8 mouse cellular contexts compared by ENCODE assay signal in the genomic region with DNA sequence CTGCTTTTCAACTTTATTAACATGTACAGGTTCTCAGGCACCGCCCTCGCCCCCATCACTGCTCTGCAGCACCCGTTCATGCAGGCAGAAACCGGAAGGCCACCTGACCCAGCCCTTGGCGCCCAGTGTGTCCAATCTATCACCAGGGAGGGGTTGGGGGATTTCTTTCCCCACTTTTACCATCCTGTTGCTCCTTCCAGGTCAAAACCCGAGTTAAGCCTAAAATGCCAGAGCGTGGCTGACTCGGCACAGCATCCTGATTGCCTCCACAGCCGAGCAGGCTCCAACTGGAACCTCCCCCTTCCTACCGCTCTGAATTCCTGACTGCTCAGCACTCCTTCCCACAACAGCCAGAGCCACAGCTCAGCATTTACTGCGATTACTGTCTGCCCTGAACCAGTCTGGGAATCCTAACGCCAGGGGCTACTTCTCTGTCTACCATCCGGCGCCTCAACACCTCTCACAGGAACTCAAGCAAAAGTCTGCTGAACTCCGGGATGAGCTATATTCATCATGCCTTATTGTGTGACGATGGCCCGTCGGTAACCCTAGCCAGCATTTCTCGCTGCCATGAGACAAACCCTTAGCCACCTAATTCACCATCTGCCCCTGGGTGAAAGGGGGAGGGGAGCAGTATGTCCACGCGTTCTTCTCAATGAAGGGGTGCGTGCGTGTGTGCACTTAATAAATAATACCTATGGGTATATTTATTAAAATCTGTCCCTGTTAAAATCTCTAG. TPM values are rescaled to one million over a fixed set of nuclear protein-coding genes. Genes with fewer than 3 reads are reported as not detected.
DNase-seq lines count a peak whose midpoint lies in the region; ATAC-seq and TF ChIP-seq lines count a peak whose summit lies in the region.

No protein-coding gene starts in this region.

- DNase-seq in gastrocnemius, adult 18-20 months (ENCODE audit: low spot score), result peak; percentile 24
- DNase-seq in gastrocnemius, postnatal 36 days, result no peak
- DNase-seq in Patski (ENCODE audit: low read depth, low spot score), result peak; percentile 46
- peak; percentile 43 to 50 for DNase-seq in heart, postnatal 14 days
- peak; percentile 66 to 80 for DNase-seq in kidney, postnatal 4 days
- peak; percentile 69 for DNase-seq in midbrain, embryonic 10.5 days (ENCODE audit: low spot score)
- DNase-seq in spleen, postnatal 4 days (ENCODE audit: low spot score in 2 of 2), result peak; percentile 54 to 81

- H3K4me1 ChIP-seq in erythroblast, embryonic 14.5 days (ENCODE audit: control insufficient read depth), result peaks cover 83% of the 10 kb centered on the region
- peaks cover 84% of the 10 kb centered on the region for H3K4me1 ChIP-seq in midbrain, embryonic 10.5 days

- peak overlapping the region; percentile 73 for H3K27ac ChIP-seq in midbrain, embryonic 10.5 days (replicated peaks)

- no peaks in the 10 kb centered on the region for H3K27me3 ChIP-seq in Patski
- no peaks in the 10 kb centered on the region for H3K27me3 ChIP-seq in erythroblast, embryonic 14.5 days (ENCODE audit: control insufficient read depth)
- H3K27me3 ChIP-seq in midbrain, embryonic 10.5 days (ENCODE audit: low read depth, poor library complexity, severe bottlenecking), result peaks cover 44% of the 10 kb centered on the region

- 10% methylated on average over 23 of the region's 23 CpGs for WGBS in midbrain, embryonic 10.5 days

- peaks cover 35% of the 10 kb centered on the region for H3K36me3 ChIP-seq in erythroblast, embryonic 14.5 days (ENCODE audit: control insufficient read depth)
- H3K36me3 ChIP-seq in midbrain, embryonic 10.5 days, result no peaks in the 10 kb centered on the region

- ATAC-seq in Patski, result peak; percentile 60

- intact Hi-C loops in gastrocnemius, postnatal 36 days (cut with DNase I), result loop anchor here (10.0 kb wide), 1 partner anchor 116 kb away; no protein-coding TSS in a partner anchor
- intact Hi-C loops in heart, postnatal 14 days (cut with DNase I), result loop anchor here (2.0 kb wide), 2 partner anchors 36 to 50 kb away; no protein-coding TSS in a partner anchor

- in situ Hi-C loops in Patski (cut with MboI; ENCODE audit: low pct_unique_long_range_greater_than_20kb), result loop anchor here (10.0 kb wide), 1 partner anchor 116 kb away; no protein-coding TSS in a partner anchor

- peak overlapping the region; percentile 88 for H3K4me3 ChIP-seq in erythroblast, embryonic 14.5 days (replicated peaks)
- H3K4me3 ChIP-seq in midbrain, embryonic 10.5 days, result peak overlapping the region; percentile 58

- TF ChIP-seq CTCF in Patski (IDR thresholded peaks at IDR 0.05), result no peak

- H3K9me3 ChIP-seq in erythroblast, embryonic 14.5 days (ENCODE audit: control insufficient read depth, low read length), result no peaks in the 10 kb centered on the region
- H3K9me3 ChIP-seq in midbrain, embryonic 10.5 days (replicated peaks), result no peaks in the 10 kb centered on the region

- POLR2A ChIA-PET in Patski (lab: Charles Lee), result interaction anchor here (0.7 to 1.7 kb wide), 5 partner anchors 30 to 1036 kb away, joined by 4 to 6 read pairs (median 4); no protein-coding TSS in a partner anchor

- CTCF ChIA-PET in Patski (lab: Charles Lee), result interaction anchor here (0.9 to 1.8 kb wide), 6 partner anchors 19 to 113 kb away, joined by 3 to 6 read pairs (median 3); no protein-coding TSS in a partner anchor

RNA-seq across cellular contexts. Expression of a gene that starts 3.6 kb away (rescaled TPM):
- total RNA-seq in gastrocnemius, adult 18-20 months (2021), result 1 to 10 TPM; 1.1 to 2.4 TPM
- total RNA-seq in gastrocnemius, postnatal 36 days (2021), result 1 to 10 TPM; 2.1 to 2.5 TPM
- 344 TPM for polyA plus RNA-seq in Patski (2021)
- 10.2 and 11.2 TPM in 2 replicates for polyA plus RNA-seq in erythroblast, embryonic 14.5 days (2012)
- total RNA-seq in heart, postnatal 14 days (2021), result 10 to 100 TPM; 48.8 to 56.9 TPM
- polyA plus RNA-seq in midbrain, embryonic 10.5 days (2016; fragmentation: Nextera tagmentation; extraction: Ambion mirVana), result 54.9 and 56.7 TPM in 2 replicates

Comparison
In these comparisons a context has a peak if more than half of its experiments do, and no peak if none do; other contexts are left out.
1. DNase-seq: peak in gastrocnemius, adult 18-20 months (single experiment), Patski (single experiment), heart, postnatal 14 days (2 of 2), kidney, postnatal 4 days (2 of 2), midbrain, embryonic 10.5 days (single experiment) and spleen, postnatal 4 days (2 of 2); none in gastrocnemius, postnatal 36 days (0 of 2).
2. RNA of a gene that starts 3.6 kb away (total RNA-seq): 48.8 to 56.9 TPM in heart, postnatal 14 days; 2.1 to 2.5 TPM in gastrocnemius, postnatal 36 days and 1.1 to 2.4 TPM in gastrocnemius, adult 18-20 months; every median in the first group is over 10 times any median in the second.